Mouse (Mus musculus) liver, adult 2 months (tissue): ENCODE measurements at regions not wholly inside any gene's neighbourhood (a gene's known extent, or its start where the extent isn't known, plus 50 kb on each side); places are given as distances from the start of the nearest gene placed in this dataset.

Source experiments
- CTCF ChIP-seq: fragments of 200-500 bp; IDR thresholded peaks from 2 replicates; pipeline ENCODE4 v1.5.1; 2011; ENCODE audit warnings: low read depth, low read length, control low read depth
- POLR2A ChIP-seq: fragments of 200-500 bp; IDR thresholded peaks from 2 replicates; pipeline ENCODE4 v1.6.1; 2011; ENCODE audit warnings: low read length, control low read depth; ENCODE audit not compliant: insufficient read depth; ENCODE audit errors: extremely low read depth

GRCm38 (mm10) chr1:137593732-137594131, 581.8 kb downstream of the Ptprc start:
- TF ChIP-seq CTCF (no peak), POLR2A (no peak)
